Mouse (Mus musculus) ES-Bruce4 (cell line): ENCODE data around the gene BC067074.

Experiments used
- CTCF ChIP-seq: IDR thresholded peaks from one replicate; pipeline ENCODE4 v1.8.1; 2011; ENCODE audit warnings: low read depth, low read length
- EP300 ChIP-seq: IDR thresholded peaks from 2 replicates; pipeline ENCODE4 v1.6.1; 2011; ENCODE audit warnings: low read depth, low read length; ENCODE audit not compliant: insufficient read depth

DNA sequence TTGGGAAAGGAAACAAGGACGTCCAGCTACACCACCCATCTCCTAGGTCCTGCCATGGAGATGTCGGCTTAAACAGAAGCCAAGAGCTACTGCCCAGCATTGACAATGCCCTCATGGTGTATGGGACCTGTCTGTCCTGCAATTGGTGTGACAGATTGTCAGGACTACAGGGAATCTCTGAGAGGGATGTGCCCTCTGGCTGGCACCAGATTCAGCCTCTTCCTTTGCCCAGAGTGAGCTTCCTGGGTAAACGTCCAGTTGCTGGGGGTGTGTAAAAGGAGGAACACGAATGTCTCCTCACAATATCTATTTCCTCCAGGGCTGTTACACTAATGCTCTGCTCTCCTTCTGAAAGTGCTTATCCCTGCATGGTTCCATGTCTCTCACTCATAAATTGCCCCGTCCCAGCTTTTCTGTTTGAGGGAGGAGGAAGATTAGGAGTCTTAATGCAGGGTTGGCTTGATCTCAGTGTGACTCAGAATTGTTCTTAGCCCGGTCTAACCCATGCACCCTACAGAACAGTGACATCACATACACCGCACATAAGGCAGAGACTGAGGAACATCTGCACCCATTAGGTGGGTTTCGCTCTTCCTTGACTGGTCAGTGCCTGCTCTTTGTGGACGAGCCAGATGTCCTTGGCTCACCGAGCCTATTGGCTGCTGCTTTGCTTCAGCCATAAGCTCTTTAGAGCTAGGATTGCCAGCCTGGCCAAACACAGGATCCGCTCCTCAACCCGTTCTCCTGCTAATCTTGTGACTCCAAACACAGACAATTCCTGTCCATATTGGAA lies 80.5 kb downstream of the BC067074 start:
- TF ChIP-seq CTCF (no peak), EP300 (no peak)
